Mouse (Mus musculus): Measurements from ENCODE around the gene Ngly1.
"Not testable (repeated sequence)": the region's sequence is repeated elsewhere in the genome, so short reads cannot be mapped to it uniquely, and the experiment has no call there.

Ngly1 gene

DNA sequence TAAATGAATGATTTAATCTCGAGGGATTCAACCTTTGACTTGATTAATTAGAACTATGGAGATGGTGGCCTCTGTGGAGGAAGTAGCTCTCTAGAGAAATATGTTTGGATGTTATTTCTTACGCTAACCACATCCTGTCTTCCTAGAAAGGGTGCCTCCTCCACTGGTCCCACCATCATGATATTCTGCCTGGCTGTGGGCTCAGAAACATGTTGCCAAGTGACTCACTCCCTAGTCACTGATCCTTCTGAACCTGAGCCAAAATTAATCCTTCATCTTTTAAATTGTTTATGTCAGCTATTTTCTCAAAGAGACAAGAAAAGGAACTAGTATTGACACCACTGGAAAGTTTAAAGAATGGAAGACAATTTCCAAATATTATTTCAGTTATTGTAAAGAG is 7.1 kb downstream of the Ngly1 start:
- peak in 1 of 2 experiments; percentile 76 for DNase-seq (ENCODE audit: inconsistent age in 2 of 2, low spot score in 1 of 2)

GRCm38 (mm10) chr14:16260541-16260940 is 11.5 kb downstream of the Ngly1 start:
- DNase-seq (ENCODE audit: inconsistent age in 2 of 2, low spot score in 1 of 2) = no peak

DNA sequence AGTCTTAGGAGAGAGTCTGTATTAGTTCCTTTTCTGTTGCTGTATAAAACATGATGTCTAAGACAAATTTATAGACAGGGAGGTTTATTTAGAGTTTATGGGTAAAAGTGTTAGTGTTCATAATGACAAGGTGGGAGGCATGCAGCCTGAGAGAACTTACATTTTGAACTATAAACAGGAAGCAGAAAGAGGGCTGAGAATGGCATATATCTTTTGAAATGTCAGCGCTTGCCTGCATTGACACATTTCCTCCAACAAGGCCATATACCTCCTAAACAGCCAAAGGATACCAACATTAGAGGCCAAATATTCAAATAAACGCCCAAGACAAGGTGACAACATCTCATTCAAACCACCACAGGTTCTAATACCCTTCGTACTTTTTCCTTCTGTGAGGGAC is 12.8 kb downstream of the Ngly1 start:
- DNase-seq (ENCODE audit: inconsistent age in 2 of 2, low spot score in 1 of 2) = no peak

GRCm38 (mm10) chr14:16267028-16267427 is 17.9 kb downstream of the Ngly1 start:
- no peak for DNase-seq (ENCODE audit: inconsistent age in 2 of 2, low spot score in 1 of 2)

- no peak for DNase-seq (ENCODE audit: inconsistent age in 2 of 2, low spot score in 1 of 2)
These were observed 20.7 kb downstream of the Ngly1 start for GRCm38 (mm10) chr14:16269776-16270175.

GRCm38 (mm10) chr14:16273677-16274076 is 24.6 kb downstream of the Ngly1 start:
- DNase-seq (ENCODE audit: inconsistent age in 2 of 2, low spot score in 1 of 2) = no peak

- DNase-seq (ENCODE audit: inconsistent age in 2 of 2, low spot score in 1 of 2) = peak in 1 of 2 experiments; percentile 44
These were observed 30.1 kb downstream of the Ngly1 start for GRCm38 (mm10) chr14:16279196-16279595.

GRCm38 (mm10) chr14:16283966-16284365 is 34.9 kb downstream of the Ngly1 start:
- no peak for DNase-seq (ENCODE audit: inconsistent age in 2 of 2, low spot score in 1 of 2)

DNA sequence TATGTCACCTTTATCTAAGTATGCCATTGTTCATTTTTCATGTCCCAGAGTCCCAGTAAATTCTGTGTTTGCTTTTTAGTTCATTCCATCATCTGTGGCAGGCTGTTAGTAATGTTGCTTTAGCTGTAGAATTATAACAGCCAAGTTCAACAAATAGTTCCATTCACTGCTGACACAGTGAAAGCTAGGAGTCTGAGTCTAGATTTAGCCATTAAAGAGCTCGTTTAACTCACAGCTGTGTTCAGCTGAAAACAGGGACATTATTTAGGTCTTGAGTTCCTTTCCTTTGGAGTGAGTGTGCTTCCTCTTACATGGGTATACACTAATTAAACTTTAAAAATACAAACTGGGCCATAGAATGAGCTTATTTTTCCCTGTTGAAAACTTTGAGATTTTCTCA is 43.3 kb downstream of the Ngly1 start:
- DNase-seq (ENCODE audit: inconsistent age in 2 of 2, low spot score in 1 of 2) = no peak

DNA sequence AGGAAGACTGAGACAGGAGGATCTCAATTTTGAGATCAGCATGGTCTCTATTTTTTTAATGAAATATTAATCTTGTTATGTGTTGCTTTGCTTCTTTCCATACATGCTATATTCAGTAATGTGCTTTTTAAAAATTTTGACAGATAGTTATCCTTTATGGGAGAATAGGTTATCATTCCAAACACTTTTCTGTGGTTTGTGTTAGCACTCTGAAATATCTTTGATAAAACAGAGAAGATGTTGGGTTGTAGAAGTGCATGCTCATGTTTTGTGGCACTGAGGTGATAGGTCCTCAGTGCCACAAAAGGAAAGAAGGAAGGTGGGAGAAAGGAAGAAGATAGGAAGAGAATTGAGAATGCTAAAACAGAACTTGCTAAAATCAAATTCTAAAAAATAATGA is 43.9 kb downstream of the Ngly1 start:
- DNase-seq (ENCODE audit: inconsistent age in 2 of 2, low spot score in 1 of 2) = no peak

- DNase-seq (ENCODE audit: inconsistent age in 2 of 2, low spot score in 1 of 2) = no peak
These were observed 44.8 kb downstream of the Ngly1 start for GRCm38 (mm10) chr14:16293921-16294320.

DNA sequence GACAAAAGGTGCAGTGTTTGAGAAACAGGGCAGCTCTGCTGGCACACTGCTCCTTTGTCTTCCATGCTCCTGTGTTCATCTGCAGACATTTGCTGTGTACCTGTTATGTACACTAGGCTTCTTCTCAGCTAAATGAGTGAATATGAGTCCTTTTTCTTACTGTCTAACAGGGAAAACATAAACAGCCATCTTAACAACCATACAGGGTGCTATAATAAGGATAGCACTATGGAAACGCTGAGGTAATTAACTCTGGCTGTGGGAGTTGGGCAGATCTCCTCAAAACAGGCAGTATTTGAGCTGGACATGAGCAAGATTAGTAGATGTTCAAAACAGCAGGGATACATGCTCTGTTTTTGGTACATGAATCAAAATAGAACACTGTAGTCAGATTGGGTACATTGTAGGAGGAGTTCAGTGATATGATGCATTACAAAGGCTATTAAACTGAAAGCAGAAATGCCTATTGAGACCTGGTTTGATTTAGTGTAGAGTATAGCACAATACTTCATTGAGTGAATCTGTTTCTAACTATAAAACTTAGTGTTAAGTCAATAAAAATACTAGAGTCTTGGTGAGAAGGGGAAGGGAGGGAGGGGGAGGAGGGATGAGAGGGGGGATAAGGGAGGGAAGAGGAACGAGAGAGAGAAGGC is 47.9 kb downstream of the Ngly1 start:
- DNase-seq (ENCODE audit: inconsistent age in 2 of 2, low spot score in 1 of 2) = no peak

- DNase-seq (ENCODE audit: inconsistent age in 2 of 2, low spot score in 1 of 2) = no peak
These were observed 52.7 kb downstream of the Ngly1 start for GRCm38 (mm10) chr14:16301735-16302134.

- DNase-seq (ENCODE audit: inconsistent age in 2 of 2, low spot score in 1 of 2) = no peak
These were observed 53.6 kb downstream of the Ngly1 start for GRCm38 (mm10) chr14:16302688-16303087.

DNA sequence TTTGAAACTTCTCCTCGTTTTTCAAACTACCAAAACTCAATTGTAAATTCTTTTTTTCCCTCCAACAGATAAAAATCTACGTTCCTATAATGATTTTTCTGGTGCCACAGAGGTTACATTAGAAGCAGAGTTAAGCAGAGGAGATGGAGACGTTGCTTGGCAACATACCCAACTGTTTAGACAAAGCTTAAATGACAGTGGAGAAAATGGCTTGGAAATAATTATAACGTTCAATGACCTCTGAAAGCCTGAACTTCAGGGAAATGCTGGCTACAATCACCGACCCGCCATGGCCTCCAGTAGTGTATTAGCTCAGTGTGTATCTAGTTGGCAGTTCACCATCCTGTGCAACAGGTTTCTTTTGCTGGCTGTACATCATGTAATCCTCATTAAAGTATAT is 61.7 kb downstream of the Ngly1 start:
- DNase-seq (ENCODE audit: inconsistent age in 2 of 2, low spot score in 1 of 2) = no peak

DNA sequence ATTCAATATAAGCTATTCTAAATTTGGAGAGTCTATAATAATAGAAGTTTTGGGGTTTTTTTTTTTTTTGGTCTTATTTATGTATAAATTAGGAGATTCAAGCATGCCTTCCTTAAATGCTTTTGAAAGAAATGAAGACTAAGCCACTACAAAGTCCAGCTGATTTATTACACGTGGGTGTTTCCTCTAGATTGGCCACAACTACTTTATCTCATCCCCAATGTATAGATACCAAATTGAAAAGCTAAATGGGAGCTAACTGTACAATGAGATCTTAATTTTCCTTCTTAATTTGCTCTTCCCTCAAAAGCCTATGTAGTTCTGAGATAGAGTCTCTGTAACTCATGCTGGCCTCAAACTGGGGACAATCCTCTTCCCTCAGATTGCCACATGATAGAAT is 63.5 kb downstream of the Ngly1 start:
- DNase-seq (ENCODE audit: inconsistent age in 2 of 2, low spot score in 1 of 2) = no peak

- DNase-seq (ENCODE audit: inconsistent age in 2 of 2, low spot score in 1 of 2) = not testable (repeated sequence)
These were observed 64.0 kb downstream of the Ngly1 start for GRCm38 (mm10) chr14:16313073-16313472.

DNA sequence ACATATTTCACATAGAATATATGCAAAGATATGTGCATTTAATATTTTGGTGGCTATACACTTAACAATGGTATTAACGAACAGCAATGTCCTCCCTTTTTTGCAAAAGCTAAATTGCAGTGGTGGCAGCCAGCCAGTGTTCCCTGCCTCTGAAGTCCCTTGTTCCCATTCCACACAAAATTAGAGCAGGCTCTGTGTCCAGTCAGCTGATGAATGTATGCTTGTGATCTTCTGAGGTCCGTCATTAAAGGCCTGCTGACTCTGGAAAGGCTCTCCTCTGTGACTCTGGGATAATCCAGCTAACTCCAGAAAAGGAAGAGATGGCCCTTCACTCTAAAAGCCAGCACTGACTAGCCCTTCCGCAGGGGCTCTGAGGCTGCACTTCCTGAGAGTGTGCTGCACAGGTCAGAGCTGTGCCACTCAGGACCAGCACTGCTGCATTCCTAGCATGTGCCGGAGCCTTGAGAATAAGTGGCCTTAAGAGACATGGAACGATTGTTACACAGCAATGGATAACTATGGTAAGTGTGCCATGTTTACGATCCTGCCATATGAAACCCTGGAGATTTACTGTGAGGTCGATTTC is 64.9 kb downstream of the Ngly1 start:
- DNase-seq (ENCODE audit: inconsistent age in 2 of 2, low spot score in 1 of 2) = peak in 1 of 2 experiments; percentile 15

DNA sequence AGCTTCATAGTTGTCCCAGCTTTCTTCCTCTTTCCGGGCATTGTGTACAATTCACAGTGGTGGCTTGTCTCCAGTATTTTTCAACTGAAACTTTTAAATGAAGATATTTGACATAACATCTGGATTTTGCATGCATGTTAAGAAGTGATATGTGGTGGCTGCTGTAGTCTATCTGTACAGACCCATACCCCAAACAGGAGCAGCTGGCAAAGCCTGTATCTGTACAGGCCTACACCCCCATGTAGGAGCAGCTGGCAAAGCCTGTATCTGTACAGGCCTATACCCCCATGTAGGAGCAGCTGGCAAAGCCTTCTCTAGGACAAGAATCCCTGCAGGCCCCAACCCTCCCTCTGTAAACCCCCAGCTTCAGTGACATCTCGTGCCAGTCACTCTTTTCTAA is 65.8 kb downstream of the Ngly1 start:
- no peak for DNase-seq (ENCODE audit: inconsistent age in 2 of 2, low spot score in 1 of 2)

GRCm38 (mm10) chr14:16316715-16317114 is 67.6 kb downstream of the Ngly1 start:
- no peak for DNase-seq (ENCODE audit: inconsistent age in 2 of 2, low spot score in 1 of 2)

GRCm38 (mm10) chr14:16319818-16320217 is 70.7 kb downstream of the Ngly1 start:
- DNase-seq (ENCODE audit: inconsistent age in 2 of 2, low spot score in 1 of 2) = no peak

DNA sequence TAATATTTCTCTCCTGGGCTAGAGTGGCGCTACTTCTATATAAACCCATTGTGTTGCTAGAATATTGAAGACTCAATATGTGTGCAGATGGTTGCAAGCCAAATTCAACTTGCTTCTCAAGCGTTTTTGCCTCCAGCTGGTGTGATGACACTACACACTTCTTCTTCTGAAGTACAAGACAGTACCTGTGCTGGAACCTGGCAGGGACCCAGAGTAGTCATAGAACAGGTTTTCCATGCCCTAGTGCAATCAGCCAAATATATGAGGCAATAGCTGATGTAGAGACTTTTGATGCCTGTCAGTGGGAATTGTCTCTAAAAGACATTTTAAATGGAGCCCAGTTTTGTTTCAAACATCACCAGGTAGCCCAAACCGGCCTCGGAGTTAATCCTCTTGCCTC is 75.3 kb downstream of the Ngly1 start:
- DNase-seq (ENCODE audit: inconsistent age in 2 of 2, low spot score in 1 of 2) = no peak

- no peak for DNase-seq (ENCODE audit: inconsistent age in 2 of 2, low spot score in 1 of 2)
These were observed 76.1 kb downstream of the Ngly1 start for GRCm38 (mm10) chr14:16325208-16325607.
